Mouse (Mus musculus): ENCODE data around the gene Prrc2c. TPM values are rescaled to one million over a fixed set of nuclear protein-coding genes. Genes with fewer than 3 reads are reported as not detected.
A peak's percentile ranks its signal among the peaks of the same experiment; 100 is the strongest.

Gene Prrc2c
- polyA plus RNA-seq, 1 experiment from 2014 or later = 195 TPM

DNA sequence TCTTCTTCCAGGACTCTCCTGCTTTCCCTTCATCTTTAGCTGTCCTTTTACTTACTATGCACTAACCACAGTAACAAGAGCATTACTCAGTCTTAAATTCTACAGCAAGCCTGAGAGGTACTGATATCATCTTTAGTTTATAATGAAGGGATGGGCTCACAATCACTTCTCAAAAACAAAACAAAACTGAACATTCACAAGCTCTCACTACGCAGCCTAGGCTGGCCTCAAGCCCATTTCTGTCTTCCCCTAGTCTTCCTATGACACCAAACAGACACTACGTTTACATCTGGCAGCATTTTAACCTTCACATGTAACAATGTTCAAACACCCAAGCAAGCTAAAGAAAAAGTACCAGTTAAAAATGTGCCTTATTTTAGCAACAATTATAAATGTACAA lies 1.9 kb downstream of the Prrc2c start:
- Histone ChIP-seq H3K9me3 (no peaks in the 10 kb centered on the region), H3K9ac (peak overlapping the region; percentile 99), H3K27ac (no peak overlapping the region), H3K4me3 (peak overlapping the region; percentile 93), H3K4me1 (peaks cover 16% of the 10 kb centered on the region), H3K36me3 (no peaks in the 10 kb centered on the region; the same call in 1 of the 2 replicates), H3K4me2 (replicated peaks) (peak overlapping the region; percentile 88), H3K27me3 (no peaks in the 10 kb centered on the region)
- 52% methylated on average over 2 of the region's 2 CpGs for WGBS
- no peak for ATAC-seq (ENCODE audit: low FRiP score, low read depth)

DNA sequence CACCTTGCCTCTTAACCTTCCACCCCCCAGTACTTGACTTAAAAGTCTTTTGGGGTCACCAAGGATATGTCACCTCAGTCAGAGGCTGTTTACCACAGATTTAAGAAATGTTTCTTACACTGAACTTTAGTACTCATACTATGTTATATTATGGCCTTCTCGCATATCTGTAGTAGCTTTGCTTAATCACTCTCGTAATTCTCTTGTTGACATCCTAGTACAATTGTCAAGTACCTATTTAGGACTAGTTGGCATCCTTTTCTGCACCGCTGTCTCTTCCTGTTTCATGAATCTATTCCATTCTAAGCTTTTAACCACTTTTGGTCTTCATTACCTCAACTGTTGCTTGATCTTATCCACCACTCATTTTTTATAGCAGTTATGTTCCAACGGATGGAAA lies 5.3 kb downstream of the Prrc2c start:
- ATAC-seq (ENCODE audit: low FRiP score, low read depth) = no peak
- no peaks in the 10 kb centered on the region for H3K27me3 ChIP-seq
- no peak overlapping the region for H3K9ac ChIP-seq
- no peak overlapping the region for H3K4me3 ChIP-seq
- H3K9me3 ChIP-seq = no peaks in the 10 kb centered on the region
- peaks cover 16% of the 10 kb centered on the region for H3K4me1 ChIP-seq
- no peak overlapping the region for H3K27ac ChIP-seq
- H3K36me3 ChIP-seq = no peaks in the 10 kb centered on the region; the same call in 1 of the 2 replicates
- 81% methylated on average over 4 of the region's 4 CpGs for WGBS
- H3K4me2 ChIP-seq (replicated peaks) = no peak overlapping the region

DNA sequence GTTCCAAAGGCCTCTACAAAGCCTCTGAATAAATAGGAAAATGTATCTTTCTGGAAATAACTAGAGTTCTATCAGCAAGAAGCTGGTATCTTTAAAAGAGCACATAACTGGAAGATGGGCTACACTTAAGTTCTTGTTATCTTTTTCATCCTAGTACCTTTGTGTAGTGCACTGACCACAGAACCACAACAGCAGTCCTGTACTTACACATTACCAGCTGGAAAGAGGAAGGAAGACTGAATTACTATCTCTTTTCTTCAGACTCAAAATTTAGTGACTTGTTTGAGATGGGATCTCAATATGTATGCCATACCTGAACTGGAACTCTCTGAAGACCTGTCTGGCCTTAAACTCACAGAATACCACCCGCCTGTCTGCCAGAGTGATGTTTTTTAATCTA lies 6.1 kb downstream of the Prrc2c start:
- no peak overlapping the region for H3K9ac ChIP-seq
- H3K4me1 ChIP-seq = peaks cover 16% of the 10 kb centered on the region
- no peaks in the 10 kb centered on the region for H3K27me3 ChIP-seq
- WGBS = 93% methylated on average over 1 of the region's 1 CpGs
- no peak overlapping the region for H3K4me3 ChIP-seq
- no peak overlapping the region for H3K27ac ChIP-seq
- H3K36me3 ChIP-seq = no peaks in the 10 kb centered on the region; the same call in 1 of the 2 replicates
- ATAC-seq (ENCODE audit: low FRiP score, low read depth) = no peak
- no peaks in the 10 kb centered on the region for H3K9me3 ChIP-seq
- no peak overlapping the region for H3K4me2 ChIP-seq (replicated peaks)

DNA sequence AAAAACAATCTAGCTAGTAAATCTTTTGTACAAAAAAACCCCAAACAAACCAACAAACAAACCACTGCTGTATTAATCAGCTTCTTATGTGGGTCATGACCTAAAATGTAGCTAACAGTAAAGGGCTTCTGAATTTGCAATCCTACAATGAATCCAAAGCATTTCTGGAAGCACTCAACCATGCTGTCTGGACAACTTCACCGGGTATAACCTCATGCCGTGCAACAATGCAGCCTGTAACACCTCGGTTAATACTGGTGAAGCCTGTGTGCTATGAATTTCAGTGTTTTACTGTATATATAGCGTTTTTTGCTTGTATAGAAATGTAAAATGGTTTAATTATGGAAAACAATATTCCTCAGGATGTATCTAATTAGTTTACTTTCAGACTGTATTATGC lies 8.3 kb downstream of the Prrc2c start:
- Histone ChIP-seq H3K4me1 (0 out of 2 replicates have a peak, but pooled peaks cover 5% of the 10 kb centered on the region), H3K27me3 (no peaks in the 10 kb centered on the region), H3K27ac (no peak overlapping the region), H3K4me3 (no peak overlapping the region), H3K4me2 (replicated peaks) (no peak overlapping the region), H3K36me3 (peaks cover 6% of the 10 kb centered on the region; the same call in 1 of the 2 replicates), H3K9me3 (no peaks in the 10 kb centered on the region), H3K9ac (no peak overlapping the region)
- ATAC-seq (ENCODE audit: low FRiP score, low read depth) = no peak
- WGBS = 76% methylated on average over 4 of the region's 4 CpGs

DNA sequence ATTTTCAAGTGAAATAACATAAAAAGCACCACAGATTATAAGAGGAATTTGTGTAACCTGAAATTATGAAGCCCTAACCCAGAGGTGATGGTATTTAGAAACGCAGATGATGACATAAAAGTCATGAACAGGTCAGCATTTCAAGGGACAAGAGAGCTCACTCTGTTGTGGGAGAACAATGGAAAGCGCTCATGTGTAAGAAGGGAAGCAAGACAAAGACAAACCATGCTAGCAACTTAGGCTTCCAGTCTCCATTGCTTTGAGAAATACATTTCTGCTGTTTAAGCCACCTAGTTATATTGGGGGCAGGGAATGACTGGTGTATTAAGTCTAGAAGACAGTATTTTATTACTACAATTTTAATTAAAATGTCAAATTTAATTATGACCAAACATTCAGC lies 10.9 kb downstream of the Prrc2c start:
- no peak overlapping the region for H3K9ac ChIP-seq
- no peaks in the 10 kb centered on the region for H3K4me1 ChIP-seq
- no peaks in the 10 kb centered on the region for H3K27me3 ChIP-seq
- H3K4me3 ChIP-seq = no peak overlapping the region
- H3K27ac ChIP-seq = no peak overlapping the region
- H3K4me2 ChIP-seq (replicated peaks) = no peak overlapping the region
- no peak for ATAC-seq (ENCODE audit: low FRiP score, low read depth)
- H3K9me3 ChIP-seq = no peaks in the 10 kb centered on the region
- peaks cover 8% of the 10 kb centered on the region for H3K36me3 ChIP-seq
- WGBS = 89% methylated on average over 2 of the region's 2 CpGs

DNA sequence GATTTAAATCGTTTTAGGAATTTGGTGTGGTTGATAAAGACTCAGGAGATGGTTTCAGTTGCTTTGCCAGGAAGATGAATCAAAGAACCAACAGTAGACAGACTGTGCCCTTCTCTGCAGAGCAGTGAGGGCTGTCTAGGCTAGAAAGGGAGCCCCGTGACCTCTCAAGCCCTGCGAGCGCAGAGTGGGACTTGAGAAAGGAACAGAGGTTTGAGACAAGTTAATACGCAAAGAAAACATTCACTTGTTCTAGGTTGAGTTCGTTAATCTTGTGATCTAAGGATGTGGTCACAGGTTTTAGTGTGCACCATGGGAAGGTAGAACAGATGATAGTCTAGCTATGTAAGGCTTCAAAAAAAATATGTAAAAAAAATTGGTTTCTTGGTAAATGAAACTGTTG lies 12.4 kb downstream of the Prrc2c start:
- ATAC-seq (ENCODE audit: low FRiP score, low read depth) = no peak

DNA sequence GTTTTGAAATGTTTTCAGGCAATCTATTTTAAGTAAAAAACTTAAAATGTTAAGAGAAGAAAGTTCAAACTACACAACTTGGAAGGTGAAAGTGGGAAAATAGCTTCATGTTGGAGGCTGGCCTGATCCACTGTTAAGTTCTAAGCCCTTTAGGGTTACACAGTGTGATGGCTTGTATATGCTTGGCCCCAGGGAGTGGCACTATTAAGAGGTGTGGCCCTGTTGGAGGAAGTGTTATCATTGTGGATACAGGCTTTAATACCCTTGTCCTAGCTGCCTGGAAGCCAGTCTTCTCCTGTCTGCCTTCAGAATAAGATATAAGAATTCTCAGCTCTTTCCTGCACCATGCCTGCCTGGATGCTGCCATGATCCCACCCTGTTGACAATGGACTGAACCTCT lies 16.7 kb downstream of the Prrc2c start:
- H3K27ac ChIP-seq = no peak overlapping the region
- H3K4me3 ChIP-seq = no peak overlapping the region
- H3K4me1 ChIP-seq = no peaks in the 10 kb centered on the region
- H3K9me3 ChIP-seq = no peaks in the 10 kb centered on the region
- no peaks in the 10 kb centered on the region for H3K27me3 ChIP-seq
- H3K4me2 ChIP-seq (replicated peaks) = no peak overlapping the region
- no peak for ATAC-seq (ENCODE audit: low FRiP score, low read depth)
- no peak overlapping the region for H3K9ac ChIP-seq
- peaks cover 45% of the 10 kb centered on the region for H3K36me3 ChIP-seq

More for the DNA sequence above, 12.4 kb downstream of the Prrc2c start:
- no peaks in the 10 kb centered on the region for H3K9me3 ChIP-seq
- H3K36me3 ChIP-seq = peaks cover 21% of the 10 kb centered on the region
- H3K4me2 ChIP-seq (replicated peaks) = no peak overlapping the region
- no peak overlapping the region for H3K4me3 ChIP-seq
- 94% methylated on average over 6 of the region's 6 CpGs for WGBS
- H3K27me3 ChIP-seq = no peaks in the 10 kb centered on the region
- no peak overlapping the region for H3K27ac ChIP-seq
- no peaks in the 10 kb centered on the region for H3K4me1 ChIP-seq
- H3K9ac ChIP-seq = no peak overlapping the region

DNA sequence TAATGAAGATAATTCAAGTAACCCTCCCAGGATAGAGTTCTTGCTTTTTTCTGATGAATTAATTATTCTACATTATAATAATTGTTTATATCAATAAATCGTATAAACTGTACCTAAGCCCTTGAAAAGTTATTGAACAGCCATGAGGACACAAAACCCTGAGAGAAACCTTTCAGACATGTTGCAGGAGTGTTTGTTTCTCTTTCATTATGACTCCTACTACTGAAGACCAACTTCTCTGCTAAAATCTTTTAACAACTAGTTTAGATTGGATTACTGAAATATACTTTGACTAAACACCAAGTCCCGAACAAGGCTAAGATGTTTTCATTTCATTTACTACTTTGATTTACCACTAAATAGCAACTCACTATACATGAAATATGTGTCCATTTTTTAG lies 19.7 kb downstream of the Prrc2c start:
- Histone ChIP-seq H3K9ac (no peak overlapping the region), H3K4me2 (replicated peaks) (no peak overlapping the region), H3K4me1 (no peaks in the 10 kb centered on the region), H3K36me3 (peaks cover 63% of the 10 kb centered on the region), H3K9me3 (no peaks in the 10 kb centered on the region), H3K4me3 (no peak overlapping the region), H3K27me3 (no peaks in the 10 kb centered on the region), H3K27ac (no peak overlapping the region)
- WGBS = 91% methylated on average over 2 of the region's 2 CpGs
- ATAC-seq (ENCODE audit: low FRiP score, low read depth) = no peak

DNA sequence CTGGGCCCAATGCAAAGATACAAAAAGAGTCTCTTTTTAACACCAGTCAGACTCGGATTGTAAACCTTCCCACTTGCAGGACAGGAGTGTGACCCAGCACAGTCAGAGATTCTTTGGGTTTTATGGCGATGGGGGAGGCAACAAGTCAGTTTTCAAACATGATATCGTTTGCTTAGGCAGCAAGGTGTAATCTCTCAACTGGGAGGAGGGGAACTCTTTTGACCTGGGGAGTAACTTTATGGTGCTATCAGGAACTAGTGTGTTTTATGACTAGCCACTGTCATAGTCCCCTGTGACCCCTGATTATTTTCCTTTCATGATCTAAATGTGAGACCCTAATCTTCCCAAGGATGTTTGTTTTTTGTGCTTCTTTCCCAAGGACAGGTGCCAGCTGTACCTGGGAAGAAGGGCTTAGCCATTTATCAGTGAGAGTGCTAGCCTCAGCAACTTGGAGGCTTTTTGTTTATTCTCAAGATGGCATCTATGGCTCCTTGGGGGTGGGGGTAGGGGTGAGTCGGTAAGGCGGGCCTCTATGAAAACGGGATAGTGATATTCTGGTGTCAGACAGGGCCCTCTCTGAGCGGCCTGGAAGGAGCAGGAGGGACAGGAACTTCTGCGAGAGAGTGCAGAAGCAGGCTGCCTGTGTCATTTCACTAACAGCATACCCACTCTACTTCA lies 39.8 kb downstream of the Prrc2c start:
- no peak overlapping the region for H3K4me2 ChIP-seq (replicated peaks)
- no peak overlapping the region for H3K4me3 ChIP-seq
- WGBS = 78% methylated on average over 8 of the region's 8 CpGs
- H3K4me1 ChIP-seq = no peaks in the 10 kb centered on the region
- no peaks in the 10 kb centered on the region for H3K9me3 ChIP-seq
- H3K9ac ChIP-seq = no peak overlapping the region
- H3K36me3 ChIP-seq = peaks cover 77% of the 10 kb centered on the region
- no peak overlapping the region for H3K27ac ChIP-seq
- ATAC-seq (ENCODE audit: low FRiP score, low read depth) = no peak
- no peaks in the 10 kb centered on the region for H3K27me3 ChIP-seq

DNA sequence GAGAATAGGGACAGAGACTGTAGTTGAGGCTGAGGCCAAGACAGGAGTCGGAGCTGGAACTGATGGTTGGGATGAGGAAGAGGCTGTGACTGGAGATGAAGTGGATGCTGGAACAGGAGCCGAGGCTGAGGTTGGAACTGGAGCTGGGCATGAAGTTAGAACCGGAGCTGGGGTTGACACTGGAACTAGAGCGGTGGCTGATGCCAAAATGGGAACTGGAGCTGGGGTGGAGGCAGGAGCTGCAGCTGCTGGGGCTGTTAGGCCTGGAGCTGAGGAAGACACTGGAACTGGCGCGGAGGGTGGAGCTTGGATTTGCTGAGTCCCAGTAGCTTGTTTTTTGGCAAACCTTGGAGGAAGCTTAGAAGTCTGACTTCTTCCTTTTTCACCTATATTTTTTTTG lies 42.5 kb downstream of the Prrc2c start:
- H3K27me3 ChIP-seq = no peaks in the 10 kb centered on the region
- H3K36me3 ChIP-seq = peaks cover 78% of the 10 kb centered on the region
- WGBS = 93% methylated on average over 6 of the region's 6 CpGs
- no peak overlapping the region for H3K9ac ChIP-seq
- no peak overlapping the region for H3K4me3 ChIP-seq
- no peaks in the 10 kb centered on the region for H3K9me3 ChIP-seq
- H3K27ac ChIP-seq = no peak overlapping the region
- no peaks in the 10 kb centered on the region for H3K4me1 ChIP-seq
- H3K4me2 ChIP-seq (replicated peaks) = no peak overlapping the region
- ATAC-seq (ENCODE audit: low FRiP score, low read depth) = no peak

DNA sequence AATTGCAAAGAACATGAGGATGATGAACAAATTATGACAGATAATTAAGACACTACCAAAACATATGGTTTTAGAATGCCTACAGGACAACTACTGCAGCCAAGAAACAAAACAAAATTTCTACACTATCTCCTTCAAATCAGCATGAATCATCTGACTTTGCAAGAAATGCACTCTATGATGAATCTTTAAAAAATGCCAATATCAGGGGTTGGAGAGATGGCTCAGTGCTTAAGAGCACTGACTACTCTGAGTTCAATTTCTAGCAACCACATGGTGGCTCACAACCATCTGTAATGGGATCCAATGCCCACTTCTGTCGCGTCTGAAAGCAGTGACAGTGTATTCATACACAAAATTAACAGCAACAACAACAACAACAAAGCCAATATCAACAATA lies 46.6 kb downstream of the Prrc2c start:
- 93% methylated on average over 2 of the region's 2 CpGs for WGBS
- H3K4me3 ChIP-seq = no peak overlapping the region
- H3K36me3 ChIP-seq = peaks cover 81% of the 10 kb centered on the region

DNA sequence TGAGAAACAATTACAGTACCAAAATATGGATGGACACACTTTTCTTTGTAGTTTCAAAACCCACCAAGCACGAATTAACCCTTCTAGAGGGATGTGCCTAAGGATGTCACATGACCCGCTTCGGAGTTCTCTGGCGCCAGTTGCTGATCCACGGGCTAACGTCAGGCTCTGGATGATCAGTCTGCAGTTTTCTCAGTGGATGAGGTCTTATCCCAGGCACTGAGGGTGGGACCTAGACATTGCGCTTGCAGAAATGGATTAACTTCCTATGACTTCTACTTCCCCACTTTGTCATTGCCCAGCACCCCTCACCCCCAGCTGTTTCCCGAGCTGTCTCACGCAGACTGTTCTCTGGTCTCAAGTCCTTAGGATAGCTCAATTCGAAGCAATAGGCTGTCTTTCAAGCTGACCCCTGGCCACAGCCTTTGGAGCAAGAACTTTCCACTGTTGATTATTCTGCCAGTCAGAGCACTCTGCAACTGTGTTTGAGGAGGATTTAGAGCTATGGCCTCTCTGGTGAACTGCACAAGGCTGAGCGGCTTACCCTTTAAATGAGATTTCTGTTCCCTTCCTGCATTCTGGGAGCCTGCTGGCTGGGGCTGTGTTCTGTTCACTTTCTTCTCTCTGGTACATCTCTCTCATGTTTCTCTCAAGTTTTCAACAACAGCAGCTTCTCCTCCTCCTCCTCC lies 74.7 kb downstream of the Prrc2c start:
- ATAC-seq (ENCODE audit: low FRiP score, low read depth) = peak; percentile 88
- peak overlapping the region; percentile 71 for H3K4me2 ChIP-seq (replicated peaks)
- H3K4me1 ChIP-seq = peaks cover 8% of the 10 kb centered on the region; the same call in 1 of the 2 replicates
- peaks cover 17% of the 10 kb centered on the region for H3K36me3 ChIP-seq
- WGBS = 4% methylated on average over 11 of the region's 11 CpGs
- no peaks in the 10 kb centered on the region for H3K9me3 ChIP-seq
- peak overlapping the region; percentile 48; the same call in 1 of the 2 replicates for H3K27ac ChIP-seq
- no peaks in the 10 kb centered on the region for H3K27me3 ChIP-seq
- peak overlapping the region; percentile 59 for H3K9ac ChIP-seq
- H3K4me3 ChIP-seq = peak overlapping the region; percentile 41

More for the DNA sequence above, 46.6 kb downstream of the Prrc2c start:
- no peak overlapping the region for H3K4me2 ChIP-seq (replicated peaks)
- no peaks in the 10 kb centered on the region for H3K9me3 ChIP-seq
- no peaks in the 10 kb centered on the region for H3K4me1 ChIP-seq
- no peak overlapping the region for H3K9ac ChIP-seq
- ATAC-seq (ENCODE audit: low FRiP score, low read depth) = no peak
- H3K27me3 ChIP-seq = no peaks in the 10 kb centered on the region
- H3K27ac ChIP-seq = no peak overlapping the region
